Mouse (Mus musculus): ENCODE measurements around the gene Entr1.

DNA sequence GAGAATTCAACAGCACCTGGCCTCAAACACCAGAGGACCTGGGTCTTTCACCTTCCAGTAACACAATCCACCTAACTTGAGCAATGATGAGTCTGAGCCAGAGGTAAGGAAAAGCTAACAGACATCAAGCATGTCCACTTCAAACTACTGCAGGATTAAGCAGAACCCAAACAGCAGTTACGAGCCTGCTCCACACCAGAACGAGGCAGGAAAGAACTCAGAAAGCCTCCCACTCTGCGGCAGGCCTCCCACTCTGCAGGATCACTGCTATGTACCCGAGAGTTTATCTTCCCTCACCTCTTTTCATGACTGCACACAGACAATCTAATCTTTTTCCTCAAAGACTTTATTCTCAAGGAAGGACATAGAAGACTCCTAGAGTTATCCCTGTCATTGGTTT, 48.1 kb upstream of the Entr1 start:
- TF ChIP-seq GATA1 (IDR thresholded peaks at IDR 0.05; ENCODE audit: borderline replicate concordance, low read length) (no peak), FLI1 (IDR thresholded peaks at IDR 0.05; ENCODE audit: low read length) (no peak)
